Mouse (Mus musculus) myocyte (in vitro differentiated cells): ENCODE measurements around the gene Arntl2. TPM values are rescaled to one million over a fixed set of nuclear protein-coding genes. Genes with fewer than 3 reads are reported as not detected.

Experiments
- H3K27me3 ChIP-seq: one replicate; pipeline ENCODE4 v1.6.1; 2011; ENCODE audit not compliant: control insufficient read depth, insufficient read depth, insufficient read length
- H3K36me3 ChIP-seq: one replicate; pipeline ENCODE4 v1.6.1; 2011; ENCODE audit not compliant: control insufficient read depth, insufficient read depth
- H3K4me2 ChIP-seq: one replicate; pipeline ENCODE4 v1.6.1; 2011; ENCODE audit warnings: low read depth, control low read depth
- H3K4me3 ChIP-seq: one replicate; pipeline ENCODE4 v1.5.1; 2011; ENCODE audit warnings: mild to moderate bottlenecking, control low read depth, moderate library complexity
- H3K79me2 ChIP-seq: one replicate; pipeline ENCODE4 v1.6.1; 2011; ENCODE audit not compliant: control insufficient read depth, insufficient read depth
- H3ac ChIP-seq: one replicate; pipeline ENCODE4 v1.6.1; 2011; ENCODE audit not compliant: control insufficient read depth, insufficient read length
- CEBPB ChIP-seq: IDR thresholded peaks from 2 replicates; pipeline ENCODE4 v1.6.1; 2011; ENCODE audit warnings: mild to moderate bottlenecking, moderate library complexity; ENCODE audit not compliant: poor library complexity, insufficient read depth, severe bottlenecking
- E2F4 ChIP-seq: IDR thresholded peaks from one replicate; pipeline ENCODE4 v1.6.1; 2011; ENCODE audit warnings: mild to moderate bottlenecking, control low read depth, moderate library complexity; ENCODE audit not compliant: insufficient read depth
- MAX ChIP-seq: IDR thresholded peaks from one replicate; pipeline ENCODE4 v1.6.1; 2011; ENCODE audit warnings: low read depth, mild to moderate bottlenecking, control low read depth
- MYOD1 ChIP-seq, 3 experiments: IDR thresholded peaks; one replicate each; pipeline ENCODE4 v1.6.1; 2011; ENCODE audit warnings: control low read depth in 2 of 3, low read depth in 2 of 3, mild to moderate bottlenecking in 2 of 3, moderate library complexity in 1 of 3; ENCODE audit not compliant: insufficient read length in 2 of 3, control insufficient read depth in 1 of 3
- MYOG ChIP-seq, 3 experiments: IDR thresholded peaks; one replicate each; pipeline ENCODE4 v1.6.1; 2011; ENCODE audit warnings: control low read depth in 2 of 3, low read depth in 2 of 3, mild to moderate bottlenecking in 2 of 3; ENCODE audit not compliant: insufficient read length in 2 of 3, control insufficient read depth in 1 of 3, insufficient read depth in 1 of 3
- POLR2A ChIP-seq: IDR thresholded peaks from one replicate; pipeline ENCODE4 v1.6.1; 2011; ENCODE audit warnings: low read depth, mild to moderate bottlenecking, control low read depth, moderate library complexity; ENCODE audit not compliant: insufficient read length
- POLR2AphosphoS2 ChIP-seq: IDR thresholded peaks from one replicate; pipeline ENCODE4 v1.6.1; 2011; ENCODE audit warnings: low read depth, control low read depth; ENCODE audit not compliant: insufficient read length
- REST ChIP-seq: IDR thresholded peaks from one replicate; pipeline ENCODE4 v1.6.1; 2011; ENCODE audit warnings: mild to moderate bottlenecking, control low read depth, moderate library complexity; ENCODE audit not compliant: insufficient read depth, insufficient read length
- SRF ChIP-seq: IDR thresholded peaks from one replicate; pipeline ENCODE4 v1.6.1; 2011; ENCODE audit warnings: low read depth; ENCODE audit not compliant: control insufficient read depth, insufficient read length
- TCF12 ChIP-seq: IDR thresholded peaks from one replicate; pipeline ENCODE4 v1.6.1; 2011; ENCODE audit warnings: mild to moderate bottlenecking, control low read depth; ENCODE audit not compliant: poor library complexity, insufficient read depth, severe bottlenecking
- TCF3 ChIP-seq: IDR thresholded peaks from one replicate; pipeline ENCODE4 v1.6.1; 2011; ENCODE audit warnings: low read depth, control low read depth; ENCODE audit not compliant: insufficient read length
- USF1 ChIP-seq: IDR thresholded peaks from one replicate; pipeline ENCODE4 v1.6.1; 2011; ENCODE audit warnings: low read depth, mild to moderate bottlenecking, control low read depth, moderate library complexity
- polyA plus RNA-seq: library from polyadenylated mRNA; unstranded; fragments of >200 nt; fragmentation: generic; extraction: Trizol; gene quantifications from one replicate; pipeline ENCODE4 v1.2.1, GENCODE M21; 2012; ENCODE audit warnings: missing spikeins

The Arntl2 gene
- polyA plus RNA-seq, 1 experiment = 0.52 TPM

DNA sequence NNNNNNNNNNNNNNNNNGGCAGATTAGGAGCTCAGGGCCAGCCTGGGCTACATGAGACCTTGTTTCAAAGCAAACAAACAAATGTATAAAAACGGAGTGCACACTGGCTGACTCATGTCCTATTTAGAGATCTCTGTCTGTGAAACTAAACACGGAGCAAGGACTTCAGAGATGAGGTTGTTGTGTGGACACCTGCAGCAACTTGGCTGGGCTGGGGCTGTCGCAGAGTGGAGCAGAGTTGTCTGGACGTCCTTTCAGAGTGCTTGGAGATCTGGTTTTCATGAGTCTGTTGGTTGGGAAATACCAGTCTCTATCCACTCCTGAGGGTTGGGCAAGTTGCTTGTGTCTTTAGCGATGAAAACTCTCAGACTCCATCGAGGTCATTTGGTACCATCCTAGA, 14.1 kb downstream of the Arntl2 start:
- Histone ChIP-seq H3K4me3 (no peak overlapping the region), H3K36me3 (no peaks in the 10 kb centered on the region), H3K27me3 (no peaks in the 10 kb centered on the region), H3ac (no peak overlapping the region), H3K4me2 (no peak overlapping the region), H3K79me2 (no peaks in the 10 kb centered on the region)
- TF ChIP-seq E2F4 (no peak), TCF12 (no peak), REST (no peak), CEBPB (no peak), SRF (no peak), USF1 (no peak), MYOG (IDR thresholded peaks at IDR 0.05; ENCODE audit: control insufficient read depth in 1 of 3, insufficient read depth in 1 of 3, insufficient read length in 2 of 3, low read depth in 2 of 3) (no peak), TCF3 (no peak), POLR2A (no peak), POLR2AphosphoS2 (no peak), MYOD1 (IDR thresholded peaks at IDR 0.05; ENCODE audit: control insufficient read depth in 1 of 3, insufficient read length in 2 of 3, low read depth in 2 of 3) (no peak)

DNA sequence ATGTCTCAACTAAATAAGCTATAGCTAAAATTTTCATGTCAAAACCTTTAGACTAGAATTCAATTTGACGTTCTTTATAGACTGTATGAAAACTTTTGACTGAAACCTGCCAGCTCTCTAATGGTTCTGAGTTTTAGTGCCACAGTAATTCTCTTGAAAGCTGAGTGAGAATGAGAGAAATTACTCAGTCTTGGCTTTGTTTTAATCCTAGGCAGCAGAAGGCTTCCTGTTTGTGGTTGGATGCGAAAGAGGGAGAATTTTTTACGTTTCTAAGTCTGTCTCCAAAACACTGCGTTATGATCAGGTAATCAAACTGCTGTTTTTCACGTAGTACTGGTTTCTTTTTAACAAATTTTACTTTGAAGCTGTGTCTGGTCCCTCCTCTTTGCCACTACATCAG, 17.2 kb downstream of the Arntl2 start:
- Histone ChIP-seq H3K4me2 (no peak overlapping the region), H3K36me3 (no peaks in the 10 kb centered on the region), H3K27me3 (no peaks in the 10 kb centered on the region)

GRCm38 (mm10) chr6:146820177-146820965, 24.5 kb downstream of the Arntl2 start:
- Histone ChIP-seq H3K79me2 (no peaks in the 10 kb centered on the region), H3K4me2 (no peak overlapping the region), H3ac (no peak overlapping the region), H3K36me3 (no peaks in the 10 kb centered on the region), H3K27me3 (no peaks in the 10 kb centered on the region), H3K4me3 (no peak overlapping the region)
- TF ChIP-seq USF1 (no peak), POLR2AphosphoS2 (no peak), TCF3 (no peak), E2F4 (no peak), MYOD1 (IDR thresholded peaks at IDR 0.05; ENCODE audit: control insufficient read depth in 1 of 3, insufficient read length in 2 of 3, low read depth in 2 of 3) (no peak), SRF (no peak)

More for the DNA sequence above, 17.2 kb downstream of the Arntl2 start:
- Histone ChIP-seq H3K4me3 (no peak overlapping the region), H3K79me2 (no peaks in the 10 kb centered on the region), H3ac (no peak overlapping the region)
- TF ChIP-seq TCF12 (no peak), POLR2AphosphoS2 (no peak), MYOD1 (IDR thresholded peaks at IDR 0.05; ENCODE audit: control insufficient read depth in 1 of 3, insufficient read length in 2 of 3, low read depth in 2 of 3) (no peak), E2F4 (no peak), REST (no peak), MYOG (IDR thresholded peaks at IDR 0.05; ENCODE audit: control insufficient read depth in 1 of 3, insufficient read depth in 1 of 3, insufficient read length in 2 of 3, low read depth in 2 of 3) (no peak), CEBPB (no peak), USF1 (no peak), TCF3 (no peak), SRF (no peak), POLR2A (no peak), MAX (no peak)

GRCm38 (mm10) chr6:146821958-146822357, 26.1 kb downstream of the Arntl2 start:
- TF ChIP-seq POLR2A (no peak), CEBPB (no peak)
- no peaks in the 10 kb centered on the region for H3K36me3 ChIP-seq
- H3ac ChIP-seq = no peak overlapping the region
- H3K4me2 ChIP-seq = no peak overlapping the region
- no peak overlapping the region for H3K4me3 ChIP-seq
- no peaks in the 10 kb centered on the region for H3K27me3 ChIP-seq
- H3K79me2 ChIP-seq = no peaks in the 10 kb centered on the region

DNA sequence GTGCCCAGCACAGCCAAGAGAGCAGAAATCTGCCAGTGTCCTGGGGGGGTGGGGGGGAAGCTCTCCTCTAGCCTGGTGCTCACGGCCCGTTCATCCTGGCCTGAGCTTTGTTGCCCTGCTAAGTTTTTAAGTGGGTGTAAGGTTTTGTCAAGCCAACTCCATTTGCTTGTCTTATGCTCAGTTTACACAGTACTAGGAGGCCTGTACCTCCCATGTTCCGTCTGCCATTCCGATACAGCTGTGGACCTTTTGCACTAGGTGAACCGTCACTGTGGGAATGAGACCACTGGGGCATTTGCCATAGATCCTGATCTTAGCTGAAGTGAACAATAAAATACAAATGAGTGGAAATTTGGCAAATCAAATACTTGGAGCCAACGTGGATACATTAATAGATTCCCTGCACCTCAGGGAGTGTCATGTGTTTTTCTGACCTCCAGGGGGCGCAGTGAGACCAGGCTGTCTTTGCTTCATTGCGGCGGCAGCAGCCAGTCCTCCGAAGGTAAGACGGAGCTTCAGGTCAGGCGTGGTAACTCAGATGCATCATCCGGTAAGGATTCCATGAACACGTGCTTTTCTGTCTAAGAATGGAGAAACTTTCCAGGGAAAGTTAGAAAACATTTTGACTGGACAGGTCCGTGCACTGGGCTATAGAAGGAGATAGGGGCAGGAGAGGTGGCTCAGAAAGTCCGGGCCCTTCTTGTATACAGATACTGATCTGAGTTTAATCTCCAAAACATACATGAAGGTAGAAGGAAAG, 29.1 kb downstream of the Arntl2 start:
- no peak overlapping the region for H3ac ChIP-seq
- H3K79me2 ChIP-seq = no peaks in the 10 kb centered on the region
- no peaks in the 10 kb centered on the region for H3K36me3 ChIP-seq
- TF ChIP-seq USF1 (no peak), POLR2AphosphoS2 (no peak), MYOG (IDR thresholded peaks at IDR 0.05; ENCODE audit: control insufficient read depth in 1 of 3, insufficient read depth in 1 of 3, insufficient read length in 2 of 3, low read depth in 2 of 3) (no peak), SRF (no peak), MAX (no peak), E2F4 (no peak), TCF12 (no peak), REST (no peak), POLR2A (no peak), MYOD1 (IDR thresholded peaks at IDR 0.05; ENCODE audit: control insufficient read depth in 1 of 3, insufficient read length in 2 of 3, low read depth in 2 of 3) (no peak), TCF3 (no peak), CEBPB (no peak)
- H3K4me3 ChIP-seq = no peak overlapping the region
- no peak overlapping the region for H3K4me2 ChIP-seq
- no peaks in the 10 kb centered on the region for H3K27me3 ChIP-seq
